Mouse (Mus musculus): ENCODE data around the gene Bmp7. TPM values are rescaled to one million over a fixed set of nuclear protein-coding genes. Genes with fewer than 3 reads are reported as not detected.

The Bmp7 gene
- total RNA-seq, 2 experiments from 2014 or later = 0.45 to 0.68 TPM

- DNase-seq (ENCODE audit: low spot score) = peak; percentile 34
Measured at GRCm38 (mm10) chr2:172911157-172911556, 29.0 kb downstream of the Bmp7 start.

GRCm38 (mm10) chr2:172909463-172909862 is 30.7 kb downstream of the Bmp7 start:
- no peak for DNase-seq (ENCODE audit: low spot score)

DNA sequence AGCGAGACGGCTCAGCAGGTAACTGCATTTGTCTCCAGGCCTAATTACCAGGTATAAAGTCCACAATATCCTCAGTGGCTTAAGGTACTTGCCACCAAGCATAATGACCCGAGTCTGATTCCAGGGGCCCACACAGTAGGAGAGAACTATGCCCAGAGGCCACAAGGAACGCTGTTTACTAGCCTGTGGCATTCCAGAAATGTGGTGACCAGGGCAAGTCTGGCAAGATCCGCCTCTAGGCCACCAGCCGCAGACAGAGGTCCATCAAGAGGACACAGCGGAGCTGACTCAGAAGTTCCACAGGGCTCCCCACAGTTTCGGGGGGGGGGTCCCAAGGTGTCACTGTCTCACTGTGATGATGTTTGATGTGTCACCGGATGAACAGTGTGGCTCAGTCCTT is 34.0 kb downstream of the Bmp7 start:
- DNase-seq (ENCODE audit: low spot score) = no peak

DNA sequence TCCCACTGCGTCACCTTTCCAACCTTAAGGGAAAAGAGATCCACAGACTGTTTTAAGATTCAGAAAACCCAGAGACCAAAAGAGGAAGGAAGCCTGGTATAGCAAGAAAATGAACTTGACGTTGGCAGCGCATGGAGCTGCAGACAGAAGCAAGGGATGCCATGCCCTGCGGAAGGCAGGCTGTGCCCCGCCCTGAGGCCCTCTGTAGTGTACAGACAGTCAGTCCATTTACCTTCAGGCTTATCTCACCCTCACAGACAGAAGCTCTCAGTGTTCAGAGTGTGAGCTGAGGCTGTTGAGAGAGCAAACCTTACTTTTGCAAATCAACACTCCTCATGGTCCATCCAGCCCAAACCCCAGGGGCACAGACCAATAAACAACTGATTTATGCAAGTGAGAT is 35.1 kb downstream of the Bmp7 start:
- DNase-seq (ENCODE audit: low spot score) = no peak

- no peak for DNase-seq (ENCODE audit: low spot score)
Measured at GRCm38 (mm10) chr2:172904614-172905013, 35.5 kb downstream of the Bmp7 start.

DNA sequence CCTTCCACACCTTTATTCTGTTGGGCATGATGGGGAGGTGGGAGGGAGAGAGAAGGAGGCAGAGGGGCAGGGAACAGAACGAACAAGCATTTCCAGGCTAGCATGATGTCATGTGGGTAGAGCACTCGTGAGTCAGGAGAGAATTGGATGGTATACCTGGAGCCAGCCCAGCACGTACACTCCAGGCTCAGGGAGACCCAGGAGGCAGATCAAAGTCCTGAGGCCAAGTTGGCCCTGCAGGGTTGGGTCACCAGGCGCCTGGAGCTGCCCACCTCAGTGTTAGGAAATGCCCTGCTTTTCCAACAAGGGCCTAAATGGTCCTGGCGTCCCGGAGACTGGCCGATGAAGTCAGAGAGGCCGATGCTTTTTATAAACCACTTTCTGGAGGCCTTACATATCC is 36.6 kb downstream of the Bmp7 start:
- no peak for DNase-seq (ENCODE audit: low spot score)

DNA sequence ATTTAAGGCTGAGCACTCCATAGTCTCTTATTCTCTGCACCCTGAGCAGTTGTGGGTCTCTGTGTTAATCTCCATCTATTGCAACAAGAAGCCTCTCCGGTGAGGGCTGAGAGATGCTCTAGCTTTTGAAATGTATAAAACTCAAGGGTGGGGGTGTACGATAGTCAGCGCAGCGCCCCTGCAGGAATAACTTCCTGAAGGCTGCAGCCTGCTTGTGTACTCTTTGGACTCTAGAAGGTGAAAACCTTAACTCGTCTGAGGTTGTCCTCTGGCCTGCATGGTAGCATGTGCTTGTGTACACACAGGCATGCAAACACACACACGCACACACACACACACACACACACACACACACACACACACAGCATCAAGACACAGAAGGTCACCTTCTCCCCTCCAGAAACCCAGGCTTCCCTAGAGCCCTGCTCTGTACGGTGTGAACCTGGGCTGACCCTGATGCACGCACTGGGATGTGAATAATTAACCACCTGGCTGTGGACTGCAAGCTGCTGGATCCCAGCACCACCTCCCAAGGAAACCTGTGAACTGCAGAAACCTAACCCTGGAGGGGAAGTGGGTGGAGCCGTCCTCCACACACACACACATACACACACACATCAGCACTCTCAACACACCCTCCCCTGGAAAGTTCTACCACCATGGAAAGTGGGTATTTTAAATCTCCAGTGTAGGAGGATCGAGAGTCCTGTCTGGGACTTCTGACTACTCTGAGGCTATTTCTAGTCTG is 39.0 kb downstream of the Bmp7 start:
- DNase-seq (ENCODE audit: low spot score) = no peak

GRCm38 (mm10) chr2:172889756-172890443 is 50.2 kb downstream of the Bmp7 start:
- DNase-seq (ENCODE audit: low spot score) = no peak

GRCm38 (mm10) chr2:172889222-172889621 is 50.9 kb downstream of the Bmp7 start:
- no peak for DNase-seq (ENCODE audit: low spot score)

GRCm38 (mm10) chr2:172888147-172888546 is 52.0 kb downstream of the Bmp7 start:
- DNase-seq (ENCODE audit: low spot score) = no peak

GRCm38 (mm10) chr2:172885861-172886260 is 54.3 kb downstream of the Bmp7 start:
- no peak for DNase-seq (ENCODE audit: low spot score)

GRCm38 (mm10) chr2:172884584-172884983 is 55.5 kb downstream of the Bmp7 start:
- no peak for DNase-seq (ENCODE audit: low spot score)

GRCm38 (mm10) chr2:172875201-172875600 is 64.9 kb downstream of the Bmp7 start:
- DNase-seq (ENCODE audit: low spot score) = no peak

DNA sequence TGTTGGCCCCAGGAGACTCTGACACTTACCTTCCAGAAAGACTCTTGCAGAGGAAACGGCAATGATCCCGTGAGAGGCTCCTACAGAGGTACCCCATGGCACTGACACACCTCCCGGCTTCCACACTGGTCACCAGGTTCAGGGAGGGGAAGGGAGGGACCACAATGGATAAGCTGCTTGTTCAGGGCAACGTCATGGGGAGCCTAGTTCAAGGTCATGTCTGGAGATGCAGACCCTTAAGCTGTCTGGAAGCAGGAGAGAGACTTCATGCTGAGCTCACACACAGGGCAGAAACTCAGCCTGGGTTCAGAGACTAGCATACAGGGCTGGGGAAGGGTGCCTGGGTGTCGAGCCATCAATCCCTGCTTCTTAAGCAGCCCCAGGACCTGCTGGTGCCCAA is 73.8 kb downstream of the Bmp7 start:
- DNase-seq (ENCODE audit: low spot score) = no peak

GRCm38 (mm10) chr2:172865165-172865564 is 75.0 kb downstream of the Bmp7 start:
- no peak for DNase-seq (ENCODE audit: low spot score)

DNA sequence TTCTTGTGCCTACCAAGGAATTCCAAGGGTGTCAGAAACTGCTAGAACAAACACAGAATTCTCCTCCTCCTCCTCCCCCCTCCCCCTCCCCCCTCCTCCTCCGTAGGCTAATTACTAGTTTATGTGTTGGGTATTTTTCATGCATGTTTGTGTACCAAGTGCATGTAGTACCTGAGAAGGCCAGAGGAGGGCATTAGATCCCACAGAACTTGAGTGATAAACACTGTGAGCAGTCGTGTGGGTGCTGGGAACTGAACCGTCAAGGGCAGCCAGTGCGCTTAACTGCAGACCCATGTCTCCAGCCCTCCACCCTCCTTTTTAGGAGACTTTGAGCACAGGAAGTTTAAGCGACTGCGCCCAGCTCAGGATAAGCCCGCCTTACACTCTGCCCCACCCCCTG is 75.6 kb downstream of the Bmp7 start:
- no peak for DNase-seq (ENCODE audit: low spot score)

DNA sequence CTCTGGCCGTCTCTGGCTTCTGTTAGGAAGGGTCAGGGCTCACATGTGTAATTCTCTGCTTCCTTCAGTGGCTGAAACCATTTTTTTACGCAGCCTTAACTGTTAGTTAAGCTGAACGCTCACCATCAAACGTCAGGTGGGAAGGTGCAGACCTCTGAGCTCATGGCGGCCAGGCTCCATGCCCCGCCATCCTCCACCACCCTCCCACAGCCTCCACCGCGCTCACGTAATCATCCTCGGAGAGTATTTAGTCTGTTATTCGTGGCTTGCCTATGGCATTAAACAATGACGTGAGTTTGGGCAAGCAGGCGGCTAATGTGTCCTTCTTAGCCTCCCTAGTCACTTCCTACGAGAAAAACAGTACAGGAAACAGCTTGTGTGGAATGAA is 76.7 kb downstream of the Bmp7 start:
- DNase-seq (ENCODE audit: low spot score) = no peak

GRCm38 (mm10) chr2:172862850-172863468 is 77.2 kb downstream of the Bmp7 start:
- no peak for DNase-seq (ENCODE audit: low spot score)

- no peak for DNase-seq (ENCODE audit: low spot score)
Measured at GRCm38 (mm10) chr2:172862424-172862823, 77.7 kb downstream of the Bmp7 start.

GRCm38 (mm10) chr2:172861590-172861989 is 78.5 kb downstream of the Bmp7 start:
- no peak for DNase-seq (ENCODE audit: low spot score)

GRCm38 (mm10) chr2:172860593-172860992 is 79.5 kb downstream of the Bmp7 start:
- no peak for DNase-seq (ENCODE audit: low spot score)

DNA sequence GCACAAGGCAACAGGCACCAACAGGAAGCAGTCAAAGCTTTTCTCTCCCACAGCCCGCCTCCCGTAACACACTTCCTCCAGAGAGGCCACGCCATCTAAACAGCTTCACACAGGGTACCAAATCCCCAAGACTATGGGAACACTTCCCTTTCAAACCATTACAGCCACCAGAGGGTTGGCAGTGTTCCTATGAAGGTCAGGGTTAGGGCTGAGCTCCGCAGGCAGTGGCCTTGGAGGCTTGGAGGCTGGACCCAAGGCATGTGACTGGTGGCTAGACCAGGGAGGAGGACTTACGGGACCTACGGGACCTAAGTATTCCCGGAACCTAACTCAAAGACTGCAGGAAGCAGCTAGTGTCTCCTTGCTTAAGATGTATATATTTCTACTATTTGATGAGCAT is 80.0 kb downstream of the Bmp7 start:
- no peak for DNase-seq (ENCODE audit: low spot score)

- DNase-seq (ENCODE audit: low spot score) = no peak
Measured at GRCm38 (mm10) chr2:172857048-172857447, 83.1 kb downstream of the Bmp7 start.
